Mouse (Mus musculus): Measurements from ENCODE around the gene Slc25a35. TPM values are rescaled to one million over a fixed set of nuclear protein-coding genes. Genes with fewer than 3 reads are reported as not detected.
"Not testable (repeated sequence)": the region's sequence is repeated elsewhere in the genome, so short reads cannot be mapped to it uniquely, and the experiment has no call there.

Slc25a35 gene
- polyA plus RNA-seq, 1 experiment from 2014 or later = 2.4 TPM

DNA sequence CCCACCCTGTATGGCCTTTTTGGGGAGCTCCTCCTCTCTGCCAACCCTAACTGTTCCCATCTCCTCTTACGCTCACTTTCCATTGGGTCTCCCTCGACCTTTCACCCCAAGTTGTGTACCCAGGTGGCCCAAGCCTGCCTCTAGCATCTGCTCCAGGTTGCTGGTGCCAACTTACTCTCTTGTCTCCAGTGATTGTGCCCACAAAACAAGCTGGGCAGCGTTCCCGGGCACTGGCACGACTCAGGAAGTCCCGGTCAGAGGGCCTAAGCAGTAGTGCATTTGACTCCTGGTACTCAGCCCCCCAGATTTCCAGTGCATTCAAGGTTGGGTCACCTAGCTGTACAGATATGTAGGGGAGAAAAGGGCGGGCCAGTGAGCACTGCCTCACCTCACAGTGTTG lies 25.2 kb downstream of the Slc25a35 start:
- Histone ChIP-seq H3K27me3 (ENCODE audit: control insufficient read depth, insufficient read depth, low read length) (no peaks in the 10 kb centered on the region), H3K4me3 (ENCODE audit: low read depth, low read length) (no peak overlapping the region)

DNA sequence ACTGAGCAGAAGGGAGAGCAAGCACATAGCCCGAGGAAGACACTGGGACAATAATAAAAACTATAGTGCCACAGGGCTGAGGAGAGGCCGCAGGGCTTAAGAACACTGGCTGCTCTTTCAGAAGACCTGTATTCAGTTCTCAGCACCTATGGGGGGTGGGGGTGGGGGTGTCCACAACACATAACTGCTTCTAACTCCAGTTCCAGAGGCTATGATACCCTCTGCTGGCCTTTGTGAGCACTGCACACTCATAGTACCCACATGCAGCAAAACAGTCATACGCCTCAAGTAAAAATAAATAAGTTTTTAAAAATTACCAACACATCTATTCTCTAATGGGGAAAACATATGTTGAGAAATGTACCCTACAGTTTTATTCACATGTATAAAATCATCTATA lies 26.4 kb downstream of the Slc25a35 start:
- H3K9me3 ChIP-seq (replicated peaks; ENCODE audit: control insufficient read depth, low read length) = no peaks in the 10 kb centered on the region
- no peaks in the 10 kb centered on the region for H3K27me3 ChIP-seq (ENCODE audit: control insufficient read depth, insufficient read depth, low read length)
- H3K4me2 ChIP-seq (ENCODE audit: low read depth, low read length) = no peak overlapping the region
- H3K4me1 ChIP-seq (ENCODE audit: control insufficient read depth, insufficient read depth, low read length) = no peaks in the 10 kb centered on the region
- H3K36me3 ChIP-seq (replicated peaks; ENCODE audit: control insufficient read depth, insufficient read depth, low read depth, low read length) = peaks cover 25% of the 10 kb centered on the region
- no peak for DNase-seq (ENCODE audit: low spot score)
- H3K4me3 ChIP-seq (ENCODE audit: low read depth, low read length) = no peak overlapping the region
- H3K9ac ChIP-seq (replicated peaks; ENCODE audit: low read length) = no peak overlapping the region
- H3K27ac ChIP-seq (replicated peaks; ENCODE audit: low read depth, low read length) = no peak overlapping the region
- 95% methylated on average over 3 of the region's 3 CpGs for WGBS
- ATAC-seq (replicated peaks; ENCODE audit: insufficient number of reproducible peaks, low FRiP score, low TSS enrichment, low read depth) = no peak

More for the DNA sequence above, 25.2 kb downstream of the Slc25a35 start:
- DNase-seq (ENCODE audit: low spot score) = no peak
- no peak for ATAC-seq (replicated peaks; ENCODE audit: insufficient number of reproducible peaks, low FRiP score, low TSS enrichment, low read depth)
- H3K27ac ChIP-seq (replicated peaks; ENCODE audit: low read depth, low read length) = no peak overlapping the region
- H3K9me3 ChIP-seq (replicated peaks; ENCODE audit: control insufficient read depth, low read length) = no peaks in the 10 kb centered on the region
- H3K36me3 ChIP-seq (replicated peaks; ENCODE audit: control insufficient read depth, insufficient read depth, low read depth, low read length) = peaks cover 29% of the 10 kb centered on the region
- H3K4me2 ChIP-seq (ENCODE audit: low read depth, low read length) = no peak overlapping the region
- WGBS = 89% methylated on average over 7 of the region's 7 CpGs
- H3K9ac ChIP-seq (replicated peaks; ENCODE audit: low read length) = no peak overlapping the region
- H3K4me1 ChIP-seq (ENCODE audit: control insufficient read depth, insufficient read depth, low read length) = no peaks in the 10 kb centered on the region

DNA sequence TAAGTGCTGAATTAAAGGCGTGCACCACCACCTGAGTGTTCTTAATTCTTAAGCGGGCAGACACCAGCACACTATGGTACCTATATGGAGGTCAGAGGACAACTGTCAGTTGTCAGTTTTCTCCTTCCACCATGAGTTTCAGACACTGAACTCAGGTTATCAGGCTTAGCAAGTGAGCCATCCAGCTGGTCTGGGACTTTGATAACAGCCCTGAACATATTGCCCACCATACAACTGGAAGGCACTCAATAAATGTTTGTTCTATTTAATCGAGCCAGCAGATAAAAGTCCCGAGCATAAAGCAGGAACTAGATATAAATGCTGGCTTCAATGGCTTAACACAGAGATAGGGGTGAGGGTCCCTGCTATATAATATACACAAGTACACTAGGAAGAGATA lies 29.1 kb downstream of the Slc25a35 start:
- ATAC-seq (replicated peaks; ENCODE audit: insufficient number of reproducible peaks, low FRiP score, low TSS enrichment, low read depth) = no peak
- no peaks in the 10 kb centered on the region for H3K4me1 ChIP-seq (ENCODE audit: control insufficient read depth, insufficient read depth, low read length)
- no peak for DNase-seq (ENCODE audit: low spot score)
- no peak overlapping the region for H3K27ac ChIP-seq (replicated peaks; ENCODE audit: low read depth, low read length)
- whole genome bisulfite sequencing = 88% methylated on average over 4 of the region's 4 CpGs
- no peak overlapping the region for H3K4me3 ChIP-seq (ENCODE audit: low read depth, low read length)
- H3K27me3 ChIP-seq (ENCODE audit: control insufficient read depth, insufficient read depth, low read length) = no peaks in the 10 kb centered on the region
- no peak overlapping the region for H3K9ac ChIP-seq (replicated peaks; ENCODE audit: low read length)
- H3K36me3 ChIP-seq (replicated peaks; ENCODE audit: control insufficient read depth, insufficient read depth, low read depth, low read length) = peaks cover 25% of the 10 kb centered on the region
- H3K4me2 ChIP-seq (ENCODE audit: low read depth, low read length) = no peak overlapping the region
- H3K9me3 ChIP-seq (replicated peaks; ENCODE audit: control insufficient read depth, low read length) = no peaks in the 10 kb centered on the region

DNA sequence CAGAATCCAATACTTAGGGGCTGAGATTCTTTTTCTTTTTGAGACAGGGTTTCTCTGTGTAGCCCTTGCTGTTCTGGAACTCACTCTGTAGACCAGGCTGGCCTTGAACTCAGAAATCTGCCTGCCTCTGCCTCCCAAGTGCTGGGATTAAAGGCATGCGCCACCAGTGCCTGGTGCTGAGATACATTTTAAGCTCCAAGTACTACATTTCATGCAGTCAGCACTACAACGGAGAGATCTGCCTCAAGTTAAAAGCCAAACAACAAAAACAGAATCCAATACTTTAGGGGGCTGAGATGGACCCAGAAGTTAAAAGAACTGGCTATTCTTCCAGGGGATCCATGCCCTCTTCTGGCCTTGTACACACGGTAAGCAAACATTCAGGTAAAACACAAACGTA lies 34.9 kb downstream of the Slc25a35 start:
- WGBS = 89% methylated on average over 4 of the region's 4 CpGs
- H3K9me3 ChIP-seq (replicated peaks; ENCODE audit: control insufficient read depth, low read length) = not testable (repeated sequence)

DNA sequence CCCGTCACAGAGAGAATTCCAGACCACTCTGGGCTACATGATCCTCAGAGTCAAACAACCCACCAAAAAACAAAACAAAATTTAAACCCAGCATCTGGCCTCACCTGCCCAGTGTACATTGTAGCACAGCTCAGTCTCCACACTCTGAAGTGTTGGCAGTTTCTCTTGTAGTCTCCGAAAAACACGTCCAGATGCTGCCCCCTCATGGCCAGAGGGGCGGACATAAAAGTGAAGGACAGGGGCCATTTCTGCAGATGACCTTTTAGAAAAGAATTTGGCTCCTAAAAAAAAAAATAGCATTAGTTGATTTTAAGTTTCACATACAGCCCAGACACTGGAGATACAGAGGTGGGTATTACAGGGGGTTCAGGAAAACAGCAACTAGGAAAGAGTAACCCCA lies 35.7 kb downstream of the Slc25a35 start:
- ATAC-seq (replicated peaks; ENCODE audit: insufficient number of reproducible peaks, low FRiP score, low TSS enrichment, low read depth) (no peak), DNase-seq (ENCODE audit: low spot score) (no peak)
- Histone ChIP-seq H3K4me3 (ENCODE audit: low read depth, low read length) (no peak overlapping the region), H3K9ac (replicated peaks; ENCODE audit: low read length) (no peak overlapping the region), H3K36me3 (replicated peaks; ENCODE audit: control insufficient read depth, insufficient read depth, low read depth, low read length) (peaks cover 9% of the 10 kb centered on the region), H3K4me1 (ENCODE audit: control insufficient read depth, insufficient read depth, low read length) (no peaks in the 10 kb centered on the region), H3K9me3 (replicated peaks; ENCODE audit: control insufficient read depth, low read length) (no peaks in the 10 kb centered on the region), H3K4me2 (ENCODE audit: low read depth, low read length) (no peak overlapping the region), H3K27me3 (ENCODE audit: control insufficient read depth, insufficient read depth, low read length) (no peaks in the 10 kb centered on the region), H3K27ac (replicated peaks; ENCODE audit: low read depth, low read length) (no peak overlapping the region)
- 59% methylated on average over 4 of the region's 4 CpGs for WGBS

More for the DNA sequence above, 34.9 kb downstream of the Slc25a35 start:
- H3K36me3 ChIP-seq (replicated peaks; ENCODE audit: control insufficient read depth, insufficient read depth, low read depth, low read length); H3K4me2 ChIP-seq (ENCODE audit: low read depth, low read length); H3K4me1 ChIP-seq (ENCODE audit: control insufficient read depth, insufficient read depth, low read length); H3K27ac ChIP-seq (replicated peaks; ENCODE audit: low read depth, low read length); DNase-seq (ENCODE audit: low spot score); ATAC-seq (replicated peaks; ENCODE audit: insufficient number of reproducible peaks, low FRiP score, low TSS enrichment, low read depth); H3K27me3 ChIP-seq (ENCODE audit: control insufficient read depth, insufficient read depth, low read length); H3K9ac ChIP-seq (replicated peaks; ENCODE audit: low read length); H3K4me3 ChIP-seq (ENCODE audit: low read depth, low read length): not testable (repeated sequence)

DNA sequence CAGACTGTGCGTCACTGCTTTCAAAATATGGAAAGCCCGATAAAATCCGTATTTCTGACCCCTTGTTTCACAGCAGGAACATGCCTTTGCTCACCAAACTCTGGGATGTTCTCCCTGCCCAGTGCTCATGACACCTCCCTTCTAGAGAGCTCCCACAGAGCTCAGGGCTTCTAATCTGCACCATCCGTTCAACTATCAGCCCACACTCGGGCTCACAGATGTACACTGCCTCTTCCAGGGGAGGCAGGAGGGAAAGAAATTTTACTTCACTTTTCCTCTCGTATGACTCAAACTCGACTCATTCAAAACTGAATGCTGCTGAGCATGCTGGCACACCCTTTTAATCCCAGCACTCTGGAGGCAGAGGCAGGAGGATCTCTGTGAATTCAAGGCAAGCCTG lies 37.3 kb downstream of the Slc25a35 start:
- ATAC-seq (replicated peaks; ENCODE audit: insufficient number of reproducible peaks, low FRiP score, low TSS enrichment, low read depth) = no peak
- no peak for DNase-seq (ENCODE audit: low spot score)
- no peak overlapping the region for H3K27ac ChIP-seq (replicated peaks; ENCODE audit: low read depth, low read length)
- H3K4me2 ChIP-seq (ENCODE audit: low read depth, low read length) = no peak overlapping the region
- peaks cover 5% of the 10 kb centered on the region for H3K36me3 ChIP-seq (replicated peaks; ENCODE audit: control insufficient read depth, insufficient read depth, low read depth, low read length)
- no peak overlapping the region for H3K4me3 ChIP-seq (ENCODE audit: low read depth, low read length)
- H3K9me3 ChIP-seq (replicated peaks; ENCODE audit: control insufficient read depth, low read length) = no peaks in the 10 kb centered on the region
- no peaks in the 10 kb centered on the region for H3K27me3 ChIP-seq (ENCODE audit: control insufficient read depth, insufficient read depth, low read length)
- no peak overlapping the region for H3K9ac ChIP-seq (replicated peaks; ENCODE audit: low read length)
- WGBS = 94% methylated on average over 7 of the region's 7 CpGs
- no peaks in the 10 kb centered on the region for H3K4me1 ChIP-seq (ENCODE audit: control insufficient read depth, insufficient read depth, low read length)

DNA sequence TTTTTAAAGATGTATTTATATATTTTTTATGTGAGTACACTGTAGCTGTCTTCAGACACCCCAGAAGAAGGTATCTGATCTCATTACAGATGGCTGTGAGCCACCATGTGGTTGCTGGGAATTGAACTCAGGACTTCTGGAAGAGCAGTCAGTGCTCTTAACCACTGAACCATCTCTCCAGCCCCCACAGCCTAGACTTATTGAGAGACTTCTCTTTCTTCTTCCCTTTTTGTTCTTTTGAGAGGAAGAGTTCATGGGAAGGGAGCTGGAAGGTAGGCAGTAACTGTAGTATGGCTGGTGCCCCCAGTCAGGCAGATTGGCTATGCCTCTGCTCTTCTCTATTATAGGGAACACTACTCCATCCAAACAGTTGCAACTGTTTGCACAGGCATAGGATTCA lies 38.6 kb downstream of the Slc25a35 start:
- not testable (repeated sequence) for ATAC-seq (replicated peaks; ENCODE audit: insufficient number of reproducible peaks, low FRiP score, low TSS enrichment, low read depth); H3K9ac ChIP-seq (replicated peaks; ENCODE audit: low read length)

DNA sequence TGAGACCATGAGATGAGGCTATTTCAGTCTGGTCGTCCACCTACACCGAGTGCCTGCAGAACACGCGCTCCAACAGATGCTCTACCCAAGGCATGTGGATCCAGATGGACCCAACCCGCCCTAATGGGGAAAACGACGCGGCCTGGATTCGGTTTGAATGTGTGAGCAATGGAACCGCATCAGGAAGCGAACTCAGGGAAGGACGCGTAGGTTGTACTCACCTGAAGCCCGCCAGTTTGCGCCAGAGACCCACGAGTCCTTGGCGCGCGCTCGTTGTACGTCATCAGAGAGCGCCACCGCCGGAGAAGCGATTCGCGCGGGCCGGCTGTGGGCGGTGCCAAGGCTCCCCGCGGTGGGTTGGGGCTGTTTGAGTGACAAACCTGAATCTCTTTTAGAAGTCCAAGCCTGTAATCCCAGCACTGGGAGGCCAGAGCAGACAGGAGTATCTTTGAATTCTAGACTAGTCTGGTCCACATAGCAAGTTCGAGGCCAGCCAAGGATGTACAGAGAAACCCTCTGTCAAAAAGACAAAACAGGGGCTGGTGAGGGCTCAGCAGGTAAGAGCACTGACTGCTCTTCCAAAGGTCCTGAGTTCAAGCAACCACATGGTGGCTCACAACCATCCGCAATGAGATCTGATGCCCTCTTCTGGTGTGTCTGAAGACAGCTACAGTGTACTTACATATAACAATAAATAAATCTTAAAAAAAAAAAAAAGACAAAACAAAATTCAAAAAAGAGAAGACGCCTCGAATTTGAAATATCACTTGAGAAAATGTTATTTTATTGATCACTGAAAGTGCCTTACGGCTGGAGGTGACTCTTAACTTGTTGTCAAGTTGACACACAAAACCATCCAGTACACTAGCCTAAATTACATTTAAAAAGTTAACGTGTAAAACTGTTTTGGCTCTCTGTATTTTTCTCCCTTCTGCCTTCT lies 40.5 kb downstream of the Slc25a35 start, which contains the start of gene Pfas:
TSS of gene Pfas (minus strand) at position 279 of the 940 bp plus-strand sequence.
- Histone ChIP-seq H3K27me3 (ENCODE audit: control insufficient read depth, insufficient read depth, low read length) (no peaks in the 10 kb centered on the region), H3K9ac (replicated peaks; ENCODE audit: low read length) (peak within 1 kb of the TSS; percentile 75), H3K27ac (replicated peaks; ENCODE audit: low read depth, low read length) (no peak within 1 kb of the TSS), H3K36me3 (replicated peaks; ENCODE audit: control insufficient read depth, insufficient read depth, low read depth, low read length) (no peaks in the 10 kb centered on the region), H3K9me3 (replicated peaks; ENCODE audit: control insufficient read depth, low read length) (no peaks in the 10 kb centered on the region), H3K4me2 (ENCODE audit: low read depth, low read length) (peak within 1 kb of the TSS; percentile 57), H3K4me1 (ENCODE audit: control insufficient read depth, insufficient read depth, low read length) (no peaks in the 10 kb centered on the region; the same call in 1 of the 2 replicates), H3K4me3 (ENCODE audit: low read depth, low read length) (peak within 1 kb of the TSS; percentile 71)
- ATAC-seq (replicated peaks; ENCODE audit: insufficient number of reproducible peaks, low FRiP score, low TSS enrichment, low read depth) (peak; percentile 87), DNase-seq (ENCODE audit: low spot score) (peak; percentile 98)
- 9% methylated on average over 38 of the region's 38 CpGs for WGBS

More for the DNA sequence above, 38.6 kb downstream of the Slc25a35 start:
- H3K27ac ChIP-seq (replicated peaks; ENCODE audit: low read depth, low read length); H3K4me2 ChIP-seq (ENCODE audit: low read depth, low read length); H3K27me3 ChIP-seq (ENCODE audit: control insufficient read depth, insufficient read depth, low read length); H3K4me3 ChIP-seq (ENCODE audit: low read depth, low read length); H3K9me3 ChIP-seq (replicated peaks; ENCODE audit: control insufficient read depth, low read length); DNase-seq (ENCODE audit: low spot score); H3K4me1 ChIP-seq (ENCODE audit: control insufficient read depth, insufficient read depth, low read length); H3K36me3 ChIP-seq (replicated peaks; ENCODE audit: control insufficient read depth, insufficient read depth, low read depth, low read length): not testable (repeated sequence)
